Mouse (Mus musculus): ENCODE data around the gene Ptpre.

Ptpre gene

DNA sequence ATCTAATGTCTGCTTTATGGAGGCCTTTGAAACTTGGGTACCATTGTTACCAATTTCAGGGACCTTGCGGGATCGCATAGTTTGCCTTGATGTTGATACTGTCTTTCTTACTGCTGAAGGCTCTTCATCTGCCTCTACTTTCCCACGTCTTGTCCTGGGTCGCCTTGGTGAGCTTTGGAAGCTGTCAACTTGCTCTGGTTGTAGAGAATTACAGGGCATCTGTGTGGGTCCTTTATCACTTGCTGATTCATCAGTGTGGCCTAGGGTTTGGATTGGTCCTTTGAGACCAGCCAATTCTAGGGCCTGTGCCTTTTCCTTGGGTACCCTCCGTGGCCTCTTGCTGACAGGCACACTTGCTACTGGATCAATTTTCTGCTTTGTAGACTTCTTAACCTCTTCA is 157.5 kb downstream of the Ptpre start:
- DNase-seq (ENCODE audit: low spot score) = no peak

DNA sequence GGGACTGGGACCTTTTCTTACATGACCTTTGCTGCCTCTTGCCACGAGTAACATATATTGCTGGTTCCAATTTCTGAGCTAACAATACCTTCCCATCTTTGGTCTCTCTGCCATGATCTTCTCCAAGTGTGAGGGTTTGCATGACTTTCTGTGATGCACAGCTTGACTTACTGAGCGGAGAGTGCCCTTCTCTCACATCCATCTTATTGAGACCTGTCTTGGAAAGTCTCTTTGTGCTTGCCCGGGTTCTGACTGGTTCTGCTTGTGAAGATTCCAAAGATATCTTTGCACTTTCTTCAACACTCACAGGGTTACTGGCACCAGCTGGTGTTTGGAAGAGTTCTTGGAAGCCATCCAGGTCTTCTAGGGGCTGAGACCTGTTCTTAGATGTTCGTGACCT is 158.8 kb downstream of the Ptpre start:
- no peak for DNase-seq (ENCODE audit: low spot score)

DNA sequence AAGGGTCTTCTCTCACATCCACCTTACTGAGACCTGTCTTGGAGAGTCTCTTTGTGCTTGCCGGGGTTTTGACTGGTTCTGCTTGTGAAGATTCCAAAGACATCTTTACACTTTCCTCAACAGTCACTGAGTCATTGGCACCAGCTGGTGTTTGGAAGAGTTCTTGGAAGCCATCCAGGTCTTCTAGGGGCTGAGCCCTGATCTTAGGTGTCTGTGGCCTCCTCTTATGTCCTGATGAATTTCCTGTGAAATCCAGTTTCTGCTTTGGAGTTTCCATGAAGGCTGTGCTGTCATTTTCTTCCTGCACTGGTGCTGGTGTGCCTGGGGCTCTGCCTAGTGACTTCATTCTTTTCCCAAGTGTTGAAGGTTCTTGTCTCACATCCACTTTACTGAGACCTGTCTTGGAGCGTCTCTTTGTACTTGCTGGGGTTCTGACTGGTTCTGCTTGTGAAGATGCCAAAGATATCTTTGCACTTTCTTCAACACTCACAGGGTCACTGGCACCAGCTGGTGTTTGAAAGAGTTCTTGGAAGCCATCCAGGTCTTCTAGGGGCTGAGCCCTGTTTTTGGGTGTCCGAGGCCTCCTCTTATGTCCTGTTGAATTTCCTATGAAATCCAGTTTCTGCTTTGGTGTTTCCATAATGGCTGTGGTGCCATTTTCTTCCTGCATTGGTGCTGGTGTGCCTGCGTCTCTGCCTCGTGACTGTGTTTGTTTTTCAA is 159.9 kb downstream of the Ptpre start:
- DNase-seq (ENCODE audit: low spot score) = peak; percentile 54

DNA sequence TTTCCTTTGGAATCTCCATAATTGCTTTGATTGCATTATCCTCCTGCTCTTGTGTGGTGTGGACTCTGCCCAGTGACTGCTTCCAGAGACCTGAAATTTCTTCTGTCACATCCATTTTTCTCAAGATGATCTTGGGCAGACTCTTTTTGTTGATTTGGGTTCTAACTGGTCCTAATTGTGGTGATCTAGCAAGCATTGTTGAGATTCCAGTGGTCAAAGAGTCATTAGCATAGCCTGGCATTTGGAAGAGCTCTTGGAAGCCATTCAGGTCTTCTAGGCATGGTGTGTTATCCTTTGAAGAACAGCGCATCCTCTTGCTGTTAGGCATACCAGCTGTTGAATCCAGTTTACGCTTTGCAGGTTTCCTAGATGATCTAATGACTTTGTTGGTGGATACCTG is 161.1 kb downstream of the Ptpre start:
- peak; percentile 31 for DNase-seq (ENCODE audit: low spot score)

DNA sequence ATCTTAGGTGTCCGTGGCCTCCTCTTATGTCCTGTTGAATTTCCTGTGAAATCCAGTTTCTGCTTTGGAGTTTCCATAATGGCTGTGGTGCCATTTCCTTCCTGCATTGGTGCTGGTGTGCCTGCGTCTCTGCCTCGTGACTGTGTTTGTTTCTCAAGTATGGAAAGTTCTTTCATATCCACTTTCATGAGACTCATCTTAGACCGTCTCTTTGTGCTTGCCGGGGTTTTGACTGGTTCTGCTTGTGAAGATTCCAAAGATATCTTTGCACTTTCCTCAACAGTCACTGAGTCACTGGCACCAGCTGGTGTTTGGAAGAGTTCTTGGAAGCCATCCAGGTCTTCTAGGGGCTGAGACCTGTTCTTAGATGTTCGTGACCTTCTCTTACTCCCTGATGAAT is 162.1 kb downstream of the Ptpre start:
- peak; percentile 40 for DNase-seq (ENCODE audit: low spot score)

DNA sequence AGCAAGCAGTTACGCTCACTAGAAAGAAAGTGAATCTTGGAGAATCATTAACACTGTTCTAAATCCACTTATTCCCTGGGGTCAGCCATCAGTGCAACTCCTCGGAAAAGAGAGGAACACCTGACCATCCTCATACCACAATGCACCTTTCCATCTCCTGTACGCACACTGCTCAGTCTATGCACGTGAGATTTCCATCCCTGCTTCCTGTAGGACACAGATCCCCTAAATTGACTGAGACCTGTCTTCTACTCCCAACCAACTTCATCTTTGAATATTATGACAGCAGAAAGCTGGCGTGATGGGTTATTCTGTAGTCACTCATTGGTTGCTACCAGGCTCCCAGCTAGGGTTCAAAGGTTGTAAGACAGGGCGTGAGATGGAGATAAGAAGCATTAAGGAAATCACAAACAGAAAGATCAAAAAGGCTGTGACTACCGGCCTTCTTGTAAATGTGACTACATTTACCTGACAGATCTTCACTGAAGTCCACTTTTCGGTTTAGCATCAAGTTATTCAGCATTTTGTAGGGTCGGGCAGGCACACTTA is 166.4 kb downstream of the Ptpre start:
- DNase-seq (ENCODE audit: low spot score) = no peak

DNA sequence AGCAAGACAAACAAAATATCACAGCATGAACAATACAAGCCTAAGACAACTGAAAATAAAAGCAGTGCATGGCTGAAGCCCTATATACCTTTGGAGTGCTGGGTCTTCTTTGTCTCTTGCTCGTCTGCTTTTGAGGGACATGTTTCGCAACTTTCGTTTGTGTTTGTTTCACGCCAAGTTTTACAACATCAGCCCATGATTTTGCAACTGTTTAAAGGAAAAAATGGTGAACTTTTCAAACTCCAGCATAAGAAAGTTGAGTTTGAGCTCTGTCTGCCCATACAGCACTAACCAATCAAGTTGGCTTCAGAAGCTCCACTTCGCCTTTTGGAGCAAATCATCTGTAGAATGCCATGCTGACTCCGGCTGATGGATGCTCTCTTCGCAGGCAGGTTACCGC is 167.0 kb downstream of the Ptpre start:
- DNase-seq (ENCODE audit: low spot score) = no peak

DNA sequence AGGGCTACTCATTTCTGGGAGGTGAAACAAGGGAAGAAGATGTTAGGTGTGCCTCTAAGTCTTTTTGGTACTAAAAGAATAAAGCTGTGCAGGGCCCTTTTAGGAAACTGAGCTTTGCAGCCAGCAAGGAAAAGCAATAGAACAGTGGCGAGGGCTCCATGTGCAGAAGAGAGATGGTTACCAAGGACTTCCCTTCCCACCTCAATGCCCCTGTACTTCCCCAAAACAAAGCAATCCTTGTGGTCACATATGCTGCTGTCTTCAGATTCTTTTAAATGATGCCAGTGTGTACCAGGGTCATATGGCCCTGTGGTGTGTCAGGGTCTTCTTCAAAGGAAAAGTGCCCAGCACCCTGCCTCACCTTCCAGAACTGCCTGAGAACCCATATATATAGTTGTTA is 167.8 kb downstream of the Ptpre start:
- DNase-seq (ENCODE audit: low spot score) = no peak

DNA sequence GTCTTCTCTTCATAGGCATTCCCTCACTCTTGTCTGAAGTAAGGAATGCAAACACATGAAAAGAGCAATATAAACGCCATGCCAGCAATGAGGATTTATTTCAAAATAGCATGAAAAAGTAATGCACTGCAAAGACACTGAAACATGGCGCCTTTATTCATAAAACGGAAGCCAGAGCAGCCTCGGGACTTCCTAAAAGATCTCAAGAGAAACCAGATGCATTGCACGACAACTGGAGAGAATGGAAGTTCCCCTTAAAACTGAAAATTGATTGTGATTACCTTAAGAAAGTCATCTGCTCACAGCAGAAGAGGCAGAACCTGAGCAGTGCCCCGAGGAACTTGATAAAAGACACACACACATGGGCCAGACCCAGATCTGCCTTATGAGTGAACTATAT is 168.5 kb downstream of the Ptpre start:
- DNase-seq (ENCODE audit: low spot score) = no peak

DNA sequence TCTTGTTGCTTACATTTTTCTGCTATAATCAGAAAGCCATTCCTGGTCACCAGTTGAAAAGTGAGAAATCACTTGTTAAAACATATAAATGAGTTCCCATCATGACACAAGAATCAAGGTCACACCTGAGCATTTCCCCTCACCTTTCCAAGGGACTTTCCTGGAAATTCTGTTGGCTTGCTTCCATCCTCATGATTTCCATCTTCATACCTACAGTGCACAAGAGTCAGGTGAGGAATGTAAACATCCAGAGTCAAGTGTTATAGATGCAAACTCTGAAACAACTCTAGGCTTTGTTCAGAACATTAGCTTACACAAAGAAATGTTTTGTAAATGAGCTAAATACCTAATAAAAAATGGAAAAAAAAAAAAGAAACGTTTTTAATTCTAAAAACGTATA is 173.4 kb downstream of the Ptpre start:
- no peak for DNase-seq (ENCODE audit: low spot score)

DNA sequence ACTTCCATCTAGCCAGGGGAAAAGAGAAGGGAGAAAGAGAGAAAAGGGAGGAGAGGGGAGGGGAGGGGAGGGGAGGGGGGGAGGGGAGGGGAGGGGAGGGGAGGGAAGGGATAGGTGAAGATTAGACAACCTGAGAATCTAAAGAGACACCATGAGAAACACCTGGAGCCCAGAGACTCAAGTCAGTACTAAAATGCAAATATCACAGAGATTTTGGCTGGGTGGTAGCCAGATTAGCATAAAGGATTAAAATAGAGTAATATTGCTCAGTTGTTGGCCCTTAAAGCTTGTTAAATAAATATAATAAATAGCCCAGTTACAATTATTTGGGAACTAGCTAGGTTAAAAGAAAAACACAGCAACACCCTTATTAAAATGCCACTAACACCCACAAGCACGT is 175.3 kb downstream of the Ptpre start:
- no peak for DNase-seq (ENCODE audit: low spot score)

DNA sequence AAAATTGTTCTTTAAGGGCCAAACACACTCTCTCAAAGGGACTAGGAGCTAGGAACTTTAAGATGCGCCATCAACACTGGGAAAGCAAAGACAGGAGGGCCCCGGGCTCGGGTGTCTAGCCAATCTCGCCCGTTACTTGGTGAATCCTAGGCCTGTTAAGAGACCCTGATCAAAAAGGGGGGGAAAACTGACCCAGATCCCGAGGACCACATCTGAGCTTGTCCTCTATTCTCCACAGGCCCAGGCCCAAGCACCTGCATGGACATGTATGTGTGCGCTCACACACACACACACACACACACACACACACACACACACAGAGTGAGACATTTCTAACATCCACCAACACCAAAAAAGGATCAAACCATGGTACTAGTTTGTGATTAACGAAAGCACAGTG is 176.0 kb downstream of the Ptpre start:
- DNase-seq (ENCODE audit: low spot score) = no peak

DNA sequence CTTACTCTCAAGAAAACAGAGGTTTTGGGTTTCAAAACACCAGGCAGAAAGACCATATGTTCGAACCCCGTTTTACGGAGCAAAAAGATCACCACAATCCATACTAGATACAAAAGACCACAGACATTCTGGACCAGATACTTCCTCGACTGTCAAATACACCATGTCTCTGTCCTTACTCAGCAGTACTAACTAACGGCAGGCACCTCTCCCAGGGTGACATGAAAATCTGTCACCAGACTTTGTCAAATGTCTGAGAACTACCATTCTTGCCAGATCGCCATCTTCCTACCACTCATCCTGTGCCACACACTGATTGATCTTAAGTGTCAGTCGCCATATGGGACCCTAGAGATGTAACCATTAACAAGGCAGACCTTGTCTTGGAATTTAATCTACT is 177.9 kb downstream of the Ptpre start:
- DNase-seq (ENCODE audit: low spot score) = no peak

DNA sequence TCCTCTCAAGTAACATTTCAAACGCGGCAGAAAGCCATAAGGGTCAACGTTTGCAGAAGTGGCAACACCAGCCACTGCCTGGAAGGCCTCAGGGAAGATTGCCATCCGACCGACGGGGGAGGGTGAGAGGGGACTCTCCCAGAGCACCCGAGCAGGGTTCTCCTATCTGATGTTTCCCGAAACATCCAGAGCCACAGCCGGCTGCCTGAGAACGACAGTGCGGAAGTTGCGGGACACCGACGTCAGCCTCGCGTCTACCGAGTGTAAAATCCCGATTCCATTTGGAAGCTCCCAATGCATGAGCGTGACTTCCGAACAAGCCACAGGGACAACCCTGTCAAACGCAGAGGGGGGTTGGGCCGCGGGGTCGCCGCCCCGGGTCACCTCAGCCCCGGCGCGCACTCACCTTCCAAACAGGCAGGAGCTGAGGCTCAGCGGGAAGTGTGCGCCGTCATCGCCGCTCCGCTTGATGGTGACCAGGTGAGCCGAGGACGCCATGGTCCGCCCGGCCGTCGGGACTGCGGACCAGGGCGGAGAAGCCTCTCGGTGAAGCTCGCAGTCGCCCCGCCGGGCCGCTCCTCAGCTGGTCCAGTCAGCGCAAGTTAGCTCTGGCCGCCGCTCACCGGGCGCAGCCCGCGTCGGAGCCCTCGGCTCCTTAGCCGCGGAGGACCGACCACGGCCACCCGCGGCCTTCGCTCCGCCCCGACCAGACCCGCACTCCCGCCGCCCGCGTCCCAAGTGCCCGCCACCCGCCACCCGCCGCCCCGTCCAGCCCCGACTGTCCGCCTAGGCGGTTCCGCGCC is 178.6 kb downstream of the Ptpre start, which contains the start of gene Mki67:
Gene Mki67, minus strand, starts transcription at position 720 of the 803 bp plus-strand sequence.
- DNase-seq (ENCODE audit: low spot score) = peak; percentile 61

DNA sequence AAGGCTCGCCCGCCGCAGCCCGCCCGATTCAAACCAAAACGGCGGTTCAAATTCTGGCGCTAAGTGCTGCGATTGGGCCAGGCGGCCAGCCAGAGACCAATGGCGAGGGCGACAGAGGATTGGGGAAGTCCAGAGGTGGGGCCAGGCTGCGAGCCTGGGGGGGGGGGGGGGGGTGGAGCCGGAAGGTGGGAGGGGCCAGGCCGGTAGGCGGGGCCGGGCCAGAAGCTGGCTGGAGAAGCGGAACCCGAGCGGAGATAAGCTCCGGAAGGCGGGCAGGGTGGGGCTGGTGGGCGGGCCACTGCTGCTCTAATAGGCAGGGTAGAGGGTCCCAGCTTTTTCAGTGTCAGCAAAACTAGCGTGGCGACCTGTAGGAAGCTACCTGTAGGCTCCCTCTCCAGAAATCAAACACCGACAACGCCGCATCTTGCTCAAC is 179.2 kb downstream of the Ptpre start:
- peak; percentile 95 for DNase-seq (ENCODE audit: low spot score)

DNA sequence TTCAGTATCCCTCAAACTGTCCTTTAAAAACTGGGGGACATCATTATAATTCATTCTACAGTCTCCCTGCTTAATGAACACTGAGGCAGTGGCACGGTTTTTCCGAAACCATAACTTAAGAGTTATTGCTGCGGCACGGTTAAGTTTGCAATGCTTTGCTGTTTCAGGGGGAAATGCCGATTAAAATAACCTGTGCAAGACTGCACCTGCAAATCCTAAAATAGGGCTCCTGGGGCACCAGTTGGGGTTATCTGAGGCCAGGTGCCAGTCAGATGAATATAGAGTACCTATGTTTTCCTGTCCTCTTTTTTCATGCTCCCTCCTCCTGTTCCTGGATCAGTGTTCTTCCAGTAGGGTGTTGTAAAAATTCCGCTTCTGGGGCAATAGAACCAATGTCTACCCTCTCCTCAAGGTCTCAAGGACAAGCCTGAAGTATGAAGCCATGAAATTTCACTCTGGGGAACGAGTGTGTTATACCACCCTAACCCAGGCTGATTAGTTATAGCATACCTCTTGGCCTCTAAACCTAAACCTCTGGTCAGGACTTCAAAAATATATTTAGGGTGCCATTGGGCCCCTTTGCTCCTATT is 179.8 kb downstream of the Ptpre start:
- DNase-seq (ENCODE audit: low spot score) = peak; percentile 11

DNA sequence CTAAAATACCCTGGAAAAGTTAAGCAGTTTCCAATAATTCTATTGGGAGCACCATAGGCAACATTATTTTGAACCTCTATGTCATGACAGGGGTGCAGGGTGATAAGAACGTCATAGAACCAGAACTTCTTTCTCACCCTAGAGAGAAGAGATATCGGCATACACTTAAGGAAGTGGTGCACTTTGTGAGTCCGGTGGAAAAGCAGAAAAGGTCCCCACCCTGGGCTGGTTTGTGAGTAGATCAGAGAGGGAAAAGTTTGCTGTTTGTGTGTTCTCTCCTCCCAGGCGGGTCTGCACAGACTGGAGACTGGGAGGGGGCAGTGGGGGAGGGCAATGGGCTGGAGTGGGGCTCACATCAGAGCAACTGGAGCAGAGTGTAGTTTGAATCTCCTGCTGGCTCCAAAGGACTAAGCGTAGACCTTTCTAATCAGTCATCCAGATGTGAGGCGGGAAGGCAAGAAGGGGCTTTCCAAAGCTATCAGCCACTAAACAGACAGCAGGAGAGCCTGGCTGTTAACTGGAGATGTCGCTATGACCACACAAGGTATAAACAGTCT is 184.2 kb downstream of the Ptpre start:
- no peak for DNase-seq (ENCODE audit: low spot score)

DNA sequence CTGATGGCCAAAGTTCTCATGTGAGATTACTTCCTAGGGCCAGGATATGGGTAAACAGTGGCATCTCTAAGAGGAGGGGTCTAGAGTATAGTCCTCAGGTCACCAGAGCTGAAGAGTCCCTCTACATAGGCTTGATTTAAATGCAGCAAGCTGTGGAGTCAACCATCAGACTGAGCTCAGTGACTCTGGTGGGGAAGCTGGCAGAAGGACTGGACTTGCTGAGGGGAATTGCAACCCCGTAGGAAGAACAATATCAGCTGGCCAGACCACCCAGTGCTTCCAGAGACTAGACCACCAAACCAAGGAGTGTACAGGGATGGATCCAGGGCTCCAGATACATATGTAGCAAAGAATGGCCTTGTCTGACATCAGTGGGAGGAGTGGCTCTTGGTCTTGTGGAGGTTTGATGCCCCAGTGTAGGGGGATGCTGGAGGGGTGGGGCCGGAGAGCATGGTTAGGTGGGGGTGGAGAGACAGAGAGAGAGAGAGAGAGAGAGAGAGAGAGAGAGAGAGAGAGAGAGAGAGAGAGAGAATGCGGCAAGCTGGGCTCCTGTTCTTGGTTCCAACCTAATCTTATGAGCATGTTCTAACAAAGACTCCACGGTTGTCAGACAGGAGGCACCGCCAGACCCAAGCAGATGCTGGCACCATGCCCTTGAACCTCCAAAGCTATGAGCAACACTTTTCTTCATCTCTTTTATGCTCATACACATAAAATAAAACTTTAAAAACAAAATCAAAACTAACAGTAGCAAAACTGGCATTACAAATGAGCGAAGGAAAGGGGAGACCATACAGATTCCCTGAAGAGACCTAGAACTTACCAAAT is 184.9 kb downstream of the Ptpre start:
- DNase-seq (ENCODE audit: low spot score) = no peak

DNA sequence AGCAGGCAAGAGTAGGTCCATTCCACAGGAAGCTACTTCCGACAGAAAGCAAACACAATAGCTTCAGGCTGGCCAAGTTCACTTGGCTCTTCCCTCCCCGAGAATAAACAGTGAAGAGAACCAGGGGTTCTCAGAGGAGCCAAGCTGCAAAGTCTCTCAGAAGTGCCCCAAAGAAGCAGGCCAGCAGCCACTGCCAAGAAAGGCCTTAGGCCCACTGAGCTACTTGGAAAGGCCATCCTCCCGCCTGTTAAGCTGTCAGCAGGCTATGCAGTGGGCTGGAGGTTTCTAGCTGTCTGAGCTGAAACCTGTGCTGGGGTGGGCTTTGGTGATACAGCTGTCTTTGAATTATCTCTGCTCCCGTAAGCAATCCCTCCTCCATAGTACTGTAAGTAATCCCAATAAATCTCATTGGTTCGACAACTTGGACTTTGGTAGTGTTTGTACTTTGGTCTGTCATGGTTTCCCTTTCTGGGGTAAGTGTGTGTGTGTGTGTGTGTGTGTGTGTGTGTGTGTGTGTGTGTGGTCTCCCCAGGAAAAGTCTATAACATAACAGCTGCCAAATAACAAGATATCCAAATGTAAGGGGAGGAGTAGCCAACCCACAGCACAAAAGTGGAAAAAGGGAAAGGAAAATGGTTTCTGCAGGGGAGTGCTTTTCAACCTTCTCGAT is 186.5 kb downstream of the Ptpre start:
- no peak for DNase-seq (ENCODE audit: low spot score)

DNA sequence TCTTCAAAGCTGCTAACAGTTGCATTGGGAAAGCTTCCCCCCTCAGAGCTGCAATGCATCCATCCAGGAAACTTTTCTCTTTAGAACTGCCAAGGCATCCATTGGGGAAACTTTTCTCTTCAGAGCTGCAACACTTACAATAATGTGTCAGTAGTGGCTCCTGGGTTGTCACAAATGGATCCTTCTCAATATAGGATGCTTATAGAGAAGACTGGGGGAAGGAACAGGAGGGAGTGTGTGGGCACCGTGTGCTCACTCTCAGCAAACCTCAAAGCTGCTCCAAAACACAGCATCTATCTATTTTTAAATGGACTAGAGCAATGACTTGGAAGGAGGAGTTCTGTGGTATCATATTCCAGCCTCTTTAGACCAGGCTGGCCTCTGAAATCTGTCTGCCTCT is 189.4 kb downstream of the Ptpre start:
- no peak for DNase-seq (ENCODE audit: low spot score)

DNA sequence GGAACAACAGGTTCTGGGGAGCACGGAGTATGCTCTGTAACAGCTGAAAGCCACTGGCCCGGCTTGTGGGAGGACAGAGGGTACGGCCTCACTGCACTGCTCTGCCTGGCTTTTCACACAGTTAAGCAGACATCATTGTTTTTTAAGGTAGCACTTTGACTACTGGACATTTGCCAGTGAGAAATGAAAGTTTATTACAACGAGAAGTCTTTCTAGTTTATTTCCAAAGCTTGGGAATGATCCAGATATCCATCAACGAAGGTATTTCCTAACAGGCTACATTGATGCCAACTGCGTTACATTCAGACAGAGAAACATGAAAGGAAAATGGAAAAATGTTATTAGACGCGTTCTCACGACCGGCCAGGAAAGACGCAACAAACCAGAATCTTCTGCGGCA is 190.8 kb downstream of the Ptpre start:
- no peak for DNase-seq (ENCODE audit: low spot score)
